Mouse (Mus musculus) lung, adult 2 months (tissue): ENCODE data around the gene Trim41.

Source experiments
- CTCF ChIP-seq: fragments of 200-500 bp; IDR thresholded peaks from 2 replicates; pipeline ENCODE4 v1.5.1; 2011; ENCODE audit warnings: mild to moderate bottlenecking, low read length, control low read depth; ENCODE audit not compliant: insufficient read depth
- POLR2A ChIP-seq: fragments of 200-500 bp; IDR thresholded peaks from 2 replicates; pipeline ENCODE4 v1.6.1; 2011; ENCODE audit warnings: low read depth, mild to moderate bottlenecking, control low read depth, low read length, borderline replicate concordance; ENCODE audit errors: extremely low read depth

DNA sequence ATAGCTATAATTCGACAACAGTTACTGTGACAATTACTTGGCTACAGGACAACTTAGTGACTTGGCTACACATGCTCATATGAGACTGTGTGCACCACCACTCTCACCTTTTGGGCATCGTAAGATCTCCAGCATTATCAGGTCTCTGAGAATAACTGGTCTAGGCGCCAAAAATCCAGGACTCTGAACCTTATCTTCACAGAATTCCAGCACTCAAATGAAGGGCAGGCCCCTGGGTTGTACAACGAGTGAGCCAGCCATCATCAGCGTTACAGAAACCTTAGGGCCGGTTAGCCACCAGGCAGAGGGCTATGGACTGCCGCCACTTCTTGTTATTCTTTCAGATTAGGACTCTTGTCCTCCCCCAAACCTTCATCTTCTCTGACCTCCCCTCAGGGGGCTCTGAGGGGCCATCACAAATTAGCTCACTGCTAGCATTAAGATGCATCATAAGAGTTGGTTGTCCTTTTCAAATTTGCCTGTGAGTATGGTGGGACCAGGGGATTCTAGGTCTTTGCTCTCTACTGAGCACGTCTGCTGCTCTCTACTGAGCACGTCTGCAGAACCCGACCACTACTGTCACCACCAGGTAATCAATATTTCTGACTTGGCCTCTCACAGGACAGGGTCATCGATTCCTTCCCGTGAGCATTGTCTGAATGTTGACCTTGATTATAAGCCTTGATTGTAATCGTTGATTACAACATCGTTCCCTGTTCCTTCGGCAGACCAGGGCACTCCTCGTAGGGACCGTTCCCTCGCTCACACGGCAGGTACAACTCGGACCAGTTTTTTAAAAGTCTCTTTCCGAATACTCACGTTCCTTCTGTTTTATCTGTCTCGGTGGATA is 35.7 kb upstream of the Trim41 start:
- TF ChIP-seq CTCF (no peak), POLR2A (no peak)
